Mouse (Mus musculus) liver, embryonic 14.5 days (tissue): ENCODE results near the gene Grik5. TPM values are rescaled to one million over a fixed set of nuclear protein-coding genes. Genes with fewer than 3 reads are reported as not detected.

Source experiments
- ATAC-seq: fragments of 200-750 bp; cut with Nextera tagmentation; 2 replicates; pipeline ENCODE4 v1.8.0; 2017; ENCODE audit warnings: moderate number of reproducible peaks, mild to moderate bottlenecking, moderate library complexity; ENCODE audit not compliant: insufficient read depth
- DNase-seq, 3 experiments: peaks; one replicate each; pipeline ENCODE4 v3.0.0-alpha.2; 2012 to 2013; ENCODE audit warnings: low read depth in 3 of 3, low spot score in 3 of 3
- H3K27ac ChIP-seq: fragments of 300-500 bp; sonication (generic); 2 replicates; pipeline ENCODE4 v1.5.1; 2014; ENCODE audit warnings: moderate library complexity, mild to moderate bottlenecking, control low read depth, inconsistent platforms
- H3K27me3 ChIP-seq: fragments of 300-500 bp; sonication (generic); 2 replicates; pipeline ENCODE4 v1.6.1; 2014; ENCODE audit warnings: mild to moderate bottlenecking, low read length, moderate library complexity; ENCODE audit not compliant: control insufficient read depth, insufficient read depth
- H3K36me3 ChIP-seq: fragments of 300-500 bp; sonication (generic); replicated peaks from 2 replicates; pipeline ENCODE4 v1.6.1; 2014; ENCODE audit warnings: low read depth; ENCODE audit not compliant: control insufficient read depth, insufficient read depth
- H3K4me1 ChIP-seq, 2 experiments: fragments of 200-500 bp in 1 of 2; fragments of 300-500 bp in 1 of 2; sonication (generic) in 1 of 2; replicated peaks; 2 replicates each; pipeline ENCODE4 v1.6.1; 2012 to 2014; ENCODE audit warnings: antibody characterized with exemption in 1 of 2, inconsistent platforms in 1 of 2, low read length in 1 of 2; ENCODE audit not compliant: control insufficient read depth in 2 of 2, insufficient read depth in 2 of 2
- H3K4me2 ChIP-seq: fragments of 300-500 bp; sonication (generic); 2 replicates; pipeline ENCODE4 v1.6.1; 2014; ENCODE audit warnings: low read depth, mild to moderate bottlenecking, control low read depth, moderate library complexity
- H3K4me3 ChIP-seq, 2 experiments: fragments of 200-500 bp in 1 of 2; fragments of 300-500 bp in 1 of 2; sonication (generic) in 1 of 2; 2 replicates each; pipeline ENCODE4 v1.5.1; 2012 to 2014; ENCODE audit warnings: low read depth in 2 of 2, low read length in 2 of 2, mild to moderate bottlenecking in 2 of 2, control low read depth in 1 of 2, inconsistent platforms in 1 of 2, moderate library complexity in 1 of 2; ENCODE audit not compliant: insufficient read depth in 1 of 2
- H3K9ac ChIP-seq: fragments of 300-500 bp; sonication (generic); replicated peaks from 2 replicates; pipeline ENCODE4 v1.6.1; 2014; ENCODE audit warnings: mild to moderate bottlenecking, control low read depth, moderate library complexity
- H3K9me3 ChIP-seq: fragments of 300-500 bp; sonication (generic); 2 replicates; pipeline ENCODE4 v1.6.1; 2016; ENCODE audit warnings: low read length, mixed read lengths; ENCODE audit not compliant: control insufficient read depth
- CTCF ChIP-seq: IDR thresholded peaks from 2 replicates; pipeline ENCODE4 v1.5.1; 2016; ENCODE audit warnings: antibody characterized with exemption, low read depth, control low read depth
- EP300 ChIP-seq: IDR thresholded peaks from 2 replicates; pipeline ENCODE4 v1.6.1; 2016; ENCODE audit warnings: antibody characterized with exemption, low read depth
- WGBS: fragments of 180-500 bp; shearing (Covaris S2); extraction: QIAGEN DNeasy Blood & Tissue Kit; methylation state at CpG from one replicate; pipeline ENCODE4 v1.1.7; 2014; ENCODE audit not compliant: insufficient replicate concordance; 5-methylcytosine and 5-hydroxymethylcytosine counted together
- polyA plus RNA-seq, 2 experiments: library from polyadenylated mRNA; depleted of rRNA in 1 of 2; stranded (reverse) in 1 of 2; unstranded in 1 of 2; fragments of >200 nt; fragmentation: Nextera tagmentation in 1 of 2; extraction: Ambion mirVana in 1 of 2; gene quantifications; 2 replicates each; pipeline versions ENCODE4 v1.2.1 to v1.2.3; 2012 to 2014

Grik5 gene
- polyA plus RNA-seq, 2 experiments = 0.37 to 4.9 TPM

DNA sequence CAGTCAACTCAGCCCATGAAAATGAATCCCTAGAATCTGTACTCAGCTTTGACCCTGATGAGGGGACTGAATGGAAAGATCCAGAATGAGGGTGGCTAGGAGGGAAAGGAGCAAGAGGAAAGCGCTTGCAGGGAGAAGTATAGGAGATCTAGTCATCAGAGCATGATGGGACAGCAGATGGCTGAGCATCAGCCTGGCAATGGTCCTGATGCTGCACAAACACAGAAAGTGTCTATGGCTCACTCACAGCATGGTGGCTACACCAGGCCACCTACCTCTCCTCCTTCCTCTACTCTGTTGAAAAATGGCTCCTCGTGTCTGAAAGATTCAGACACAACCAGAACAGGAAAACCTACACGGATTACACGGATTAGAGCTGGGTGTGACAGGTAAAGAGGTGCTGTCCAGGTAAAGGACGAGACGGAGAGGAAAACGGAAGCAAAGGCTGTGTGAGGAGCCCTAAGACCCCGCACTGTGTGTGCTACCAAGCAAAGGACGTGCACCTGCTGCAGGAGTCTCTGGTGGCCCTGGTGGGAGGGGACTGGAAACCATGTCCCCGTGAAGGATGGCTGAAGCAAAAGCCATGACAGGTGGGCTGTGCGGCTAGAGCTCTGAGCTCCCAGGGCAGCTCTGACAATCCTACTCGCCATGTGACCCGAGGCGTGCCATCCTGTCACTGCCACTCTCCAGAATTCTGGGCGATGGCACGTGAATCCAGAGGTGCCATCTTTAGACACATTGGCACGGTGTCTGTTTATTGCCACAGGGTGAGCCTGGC is 40.2 kb upstream of the Grik5 start:
- Histone ChIP-seq H3K4me2 (no peak overlapping the region), H3K9ac (no peak overlapping the region), H3K27me3 (no peaks in the 10 kb centered on the region), H3K4me1 (0 out of 4 replicates have a peak, but pooled peaks cover 0 to 2% of the 10 kb centered on the region in 2 experiments), H3K4me3 (no peak overlapping the region), H3K27ac (no peak overlapping the region), H3K36me3 (no peaks in the 10 kb centered on the region), H3K9me3 (no peaks in the 10 kb centered on the region)
- DNase-seq = no peak
- WGBS = 73% methylated on average over 17 of the region's 17 CpGs
- ATAC-seq = no peak
- no peak for TF ChIP-seq CTCF
- no peak for TF ChIP-seq EP300

DNA sequence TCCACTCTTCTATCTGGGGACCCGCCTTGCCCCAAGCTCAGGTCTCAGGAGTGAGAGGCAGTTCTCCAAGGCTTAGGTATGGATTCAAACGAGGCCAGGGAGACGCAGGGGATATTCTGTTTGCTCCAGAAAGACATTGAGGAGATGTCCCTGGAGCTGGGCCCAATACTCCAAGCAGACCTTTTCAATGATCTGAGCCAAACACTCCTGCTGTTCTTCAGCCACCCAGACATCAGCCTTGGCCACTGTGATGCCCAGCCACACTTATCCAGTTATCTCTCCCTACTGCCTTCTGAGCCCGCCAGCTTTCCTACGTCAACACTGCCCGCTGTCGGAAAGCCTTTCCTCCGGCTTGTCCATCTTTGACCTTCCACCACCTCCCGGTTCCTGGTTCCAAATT is 38.2 kb upstream of the Grik5 start:
- H3K9ac ChIP-seq = no peak overlapping the region
- H3K27me3 ChIP-seq = no peaks in the 10 kb centered on the region
- ATAC-seq (no peak), DNase-seq (no peak)
- no peaks in the 10 kb centered on the region for H3K9me3 ChIP-seq
- no peak overlapping the region for H3K27ac ChIP-seq
- TF ChIP-seq CTCF (no peak), EP300 (no peak)
- H3K4me3 ChIP-seq = no peak overlapping the region
- 0 out of 4 replicates have a peak, but pooled peaks cover 0 to 2% of the 10 kb centered on the region in 2 experiments for H3K4me1 ChIP-seq
- no peaks in the 10 kb centered on the region for H3K36me3 ChIP-seq
- WGBS = 74% methylated on average over 9 of the region's 9 CpGs
- no peak overlapping the region for H3K4me2 ChIP-seq

DNA sequence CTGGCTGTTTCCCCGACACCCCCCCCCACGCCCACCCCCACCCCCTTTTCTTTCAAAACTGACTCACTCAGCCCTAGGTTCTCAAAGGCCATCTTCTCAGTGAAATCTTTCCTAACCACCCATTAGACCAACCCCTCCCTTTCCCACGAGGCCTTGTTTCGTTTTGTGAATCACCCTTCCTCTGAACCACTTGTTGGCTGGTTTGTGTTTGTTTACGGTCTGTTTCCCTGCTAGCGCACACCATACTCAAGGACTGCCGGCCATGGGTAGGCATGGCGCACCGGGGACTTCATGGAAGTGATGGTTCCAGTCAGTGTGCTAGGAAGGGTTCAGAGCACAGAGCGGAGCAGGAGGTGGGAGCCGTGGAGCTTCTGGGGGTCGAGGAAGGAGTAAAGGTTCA is 37.2 kb upstream of the Grik5 start:
- no peak for DNase-seq
- H3K4me2 ChIP-seq = no peak overlapping the region
- no peaks in the 10 kb centered on the region for H3K36me3 ChIP-seq
- TF ChIP-seq CTCF (no peak), EP300 (no peak)
- no peak overlapping the region for H3K4me3 ChIP-seq
- 62% methylated on average over 12 of the region's 12 CpGs for WGBS
- H3K27me3 ChIP-seq = no peaks in the 10 kb centered on the region
- no peak for ATAC-seq
- no peak overlapping the region for H3K9ac ChIP-seq
- no peak overlapping the region for H3K27ac ChIP-seq
- H3K4me1 ChIP-seq = 0 out of 4 replicates have a peak, but pooled peaks cover 0 to 2% of the 10 kb centered on the region in 2 experiments
- H3K9me3 ChIP-seq = no peaks in the 10 kb centered on the region

DNA sequence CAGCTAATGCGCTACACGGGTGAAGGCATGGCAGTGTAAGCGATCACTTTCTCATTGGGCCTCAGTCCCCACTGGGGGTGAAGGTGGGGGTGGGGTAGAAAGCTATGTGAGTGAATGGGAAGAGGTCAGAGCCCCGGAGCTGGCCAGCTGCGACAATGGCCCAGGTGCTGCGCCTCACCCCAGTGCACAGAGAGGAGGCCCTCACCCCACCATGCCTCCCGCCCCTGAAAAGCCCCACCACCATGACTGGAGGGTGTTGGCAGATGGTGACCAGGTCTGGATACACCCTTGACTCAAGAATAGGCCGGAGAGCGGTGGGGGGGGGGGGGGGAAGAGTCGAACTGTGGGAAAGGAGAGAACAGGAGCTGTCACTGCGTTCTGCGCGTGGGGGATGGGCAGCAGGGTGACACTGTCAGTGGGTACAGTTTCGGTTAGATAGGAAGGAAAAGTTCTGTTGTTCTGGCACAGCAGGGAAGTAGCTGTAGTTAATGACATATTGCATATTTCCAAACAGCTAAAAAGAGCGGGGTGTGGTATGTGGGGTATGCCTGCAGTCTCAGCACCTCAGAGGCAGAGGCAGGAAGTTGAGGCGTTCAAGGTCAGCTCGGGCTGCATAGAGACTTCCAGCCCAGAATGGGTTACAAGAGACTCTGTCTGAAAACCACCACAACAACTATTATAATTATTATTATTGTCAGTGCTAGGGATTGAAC is 34.8 kb upstream of the Grik5 start:
- no peaks in the 10 kb centered on the region for H3K27me3 ChIP-seq
- no peak overlapping the region for H3K4me3 ChIP-seq
- no peak for TF ChIP-seq EP300
- no peak for TF ChIP-seq CTCF
- no peak overlapping the region for H3K4me2 ChIP-seq
- H3K4me1 ChIP-seq = 0 out of 4 replicates have a peak, but pooled peaks cover 0 to 2% of the 10 kb centered on the region in 2 experiments
- no peak overlapping the region for H3K27ac ChIP-seq
- DNase-seq (no peak), ATAC-seq (no peak)
- no peaks in the 10 kb centered on the region for H3K36me3 ChIP-seq
- H3K9ac ChIP-seq = no peak overlapping the region
- WGBS = 35% methylated on average over 17 of the region's 17 CpGs
- H3K9me3 ChIP-seq = no peaks in the 10 kb centered on the region

DNA sequence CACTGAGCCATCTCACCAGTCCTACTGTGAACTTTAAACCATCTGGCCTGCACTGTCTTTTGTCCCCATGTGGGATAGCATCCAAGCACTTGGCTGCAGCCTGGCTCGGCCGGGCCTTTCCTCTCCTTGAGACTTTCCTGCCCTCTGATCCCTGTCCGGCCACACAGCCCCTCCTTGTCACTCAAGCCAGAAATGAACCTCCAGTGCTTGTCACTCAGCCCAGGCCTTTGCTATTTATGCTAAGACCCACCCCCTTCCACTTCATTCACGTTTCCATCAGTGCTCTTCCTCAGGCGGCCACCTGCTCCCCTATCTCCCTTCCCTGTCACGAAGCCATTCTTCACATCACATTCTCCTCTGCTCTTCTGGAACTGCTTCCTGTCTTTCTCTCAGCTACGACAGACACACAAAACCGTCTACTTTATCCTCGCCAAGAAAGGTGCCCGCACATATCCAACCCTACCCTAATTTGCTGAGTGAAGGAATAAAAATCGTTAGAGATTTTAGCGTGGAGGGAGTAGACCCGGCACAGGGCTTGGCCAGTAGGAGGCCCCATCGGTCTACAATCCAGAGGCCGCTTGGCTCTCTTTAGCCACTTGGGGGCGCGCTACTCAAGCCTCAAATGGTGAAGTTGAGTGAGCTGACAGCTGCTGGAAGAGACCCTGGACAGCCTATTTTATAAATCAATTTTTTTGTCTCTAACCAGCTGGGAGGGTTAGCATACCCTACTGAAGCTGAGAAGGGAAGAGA is 33.4 kb upstream of the Grik5 start:
- 15% methylated on average over 17 of the region's 17 CpGs for WGBS
- Histone ChIP-seq H3K9me3 (no peaks in the 10 kb centered on the region), H3K9ac (no peak overlapping the region), H3K4me2 (no peak overlapping the region), H3K4me3 (no peak overlapping the region), H3K27me3 (no peaks in the 10 kb centered on the region), H3K36me3 (no peaks in the 10 kb centered on the region), H3K27ac (no peak overlapping the region), H3K4me1 (0 out of 4 replicates have a peak, but pooled peaks cover 0 to 2% of the 10 kb centered on the region in 2 experiments)
- DNase-seq (peak; percentile 46 to 63 (median 47)), ATAC-seq (no peak)
- TF ChIP-seq CTCF (peak; percentile 96), EP300 (no peak)
